Mouse (Mus musculus): ENCODE results near the gene Spred2.
A peak's percentile ranks its signal among the peaks of the same experiment; 100 is the strongest.

Gene Spred2

DNA sequence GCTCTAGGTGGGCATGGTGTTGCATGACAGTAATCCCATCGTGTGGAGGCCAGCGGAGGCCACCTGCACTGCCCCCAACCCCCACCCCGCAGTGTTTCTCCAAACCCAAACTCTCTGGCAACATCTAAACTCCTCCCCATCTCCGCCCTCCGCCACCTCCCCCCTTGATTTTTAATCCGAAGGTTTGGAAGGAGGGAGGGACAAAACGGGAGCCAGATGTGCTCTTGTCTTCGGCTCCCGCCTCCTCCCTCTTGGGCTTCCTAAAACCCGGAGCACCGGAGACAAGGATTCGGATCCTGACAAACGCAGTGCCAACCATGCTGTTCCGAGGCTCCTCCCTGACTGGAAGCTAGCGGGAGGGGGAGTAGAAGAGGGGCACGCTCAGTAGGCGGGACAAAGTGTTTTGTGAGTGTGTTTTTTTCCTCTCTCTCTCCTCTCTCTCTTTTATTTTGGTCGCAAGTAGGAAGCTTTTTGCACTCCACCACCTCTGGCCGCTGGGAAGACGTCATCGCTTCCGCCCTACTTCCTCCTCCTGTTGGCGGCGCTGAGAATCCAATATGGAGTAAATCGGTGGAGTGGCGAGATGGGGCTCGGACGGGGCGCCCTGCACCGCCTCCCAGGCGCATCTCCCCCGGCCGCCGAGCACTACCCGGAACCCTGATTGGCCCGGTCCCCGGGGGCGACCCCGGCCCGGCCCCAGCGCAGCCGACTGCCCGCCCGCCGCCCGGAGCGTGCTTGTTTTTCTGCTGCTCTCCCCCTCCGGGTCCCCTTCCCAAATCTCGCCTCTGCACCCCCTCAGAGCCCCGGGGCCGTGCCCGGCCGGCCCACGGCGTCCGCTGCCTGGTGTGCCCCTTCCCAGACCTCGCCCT lies at the start of gene Spred2:
Spred2 (plus strand) TSS at position 488 of the 869 bp plus-strand sequence.
- peak; percentile 80 to 81 for DNase-seq (ENCODE audit: low spot score in 2 of 2)

DNA sequence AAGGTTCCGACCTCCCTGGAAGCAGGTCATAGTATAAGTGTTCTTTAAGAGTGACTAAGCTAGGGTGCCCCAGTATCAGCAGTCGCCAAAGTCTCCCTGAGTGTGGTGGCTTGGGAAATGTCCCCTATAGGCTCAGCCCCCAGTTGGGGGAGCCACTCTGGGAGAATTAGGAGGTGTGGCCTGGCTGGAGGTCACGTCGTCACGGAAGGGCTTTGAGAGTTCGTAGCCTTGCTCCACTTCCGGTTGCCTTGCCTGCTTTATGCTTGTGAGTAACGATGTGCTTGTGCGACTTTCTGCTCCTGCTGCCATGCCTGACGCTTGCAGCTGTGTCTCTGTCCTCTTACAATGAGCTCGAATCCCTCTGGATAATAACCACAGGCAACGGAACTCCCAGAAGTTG lies 48.6 kb upstream of the Spred2 start:
- DNase-seq (ENCODE audit: low spot score in 2 of 2): no peak

DNA sequence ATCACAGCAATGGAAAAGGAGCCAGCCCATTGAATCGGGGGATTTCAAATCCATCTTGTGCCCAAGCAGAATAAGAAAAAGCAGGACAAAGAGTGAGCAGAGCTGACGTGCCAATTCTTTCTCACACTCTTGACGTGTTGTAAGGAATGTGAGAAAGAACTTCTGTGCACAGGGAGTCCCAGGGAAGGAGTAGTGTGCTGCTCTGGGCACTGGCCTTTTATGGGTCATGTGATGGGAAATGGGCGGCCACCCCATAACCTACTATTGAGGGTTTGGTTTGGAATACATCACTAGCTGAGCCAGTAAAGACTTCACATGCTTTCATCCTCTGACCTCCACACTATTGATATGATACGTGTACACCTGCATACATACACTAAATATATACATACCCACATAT lies 48.2 kb upstream of the Spred2 start:
- no peak for DNase-seq (ENCODE audit: low spot score in 2 of 2)

DNA sequence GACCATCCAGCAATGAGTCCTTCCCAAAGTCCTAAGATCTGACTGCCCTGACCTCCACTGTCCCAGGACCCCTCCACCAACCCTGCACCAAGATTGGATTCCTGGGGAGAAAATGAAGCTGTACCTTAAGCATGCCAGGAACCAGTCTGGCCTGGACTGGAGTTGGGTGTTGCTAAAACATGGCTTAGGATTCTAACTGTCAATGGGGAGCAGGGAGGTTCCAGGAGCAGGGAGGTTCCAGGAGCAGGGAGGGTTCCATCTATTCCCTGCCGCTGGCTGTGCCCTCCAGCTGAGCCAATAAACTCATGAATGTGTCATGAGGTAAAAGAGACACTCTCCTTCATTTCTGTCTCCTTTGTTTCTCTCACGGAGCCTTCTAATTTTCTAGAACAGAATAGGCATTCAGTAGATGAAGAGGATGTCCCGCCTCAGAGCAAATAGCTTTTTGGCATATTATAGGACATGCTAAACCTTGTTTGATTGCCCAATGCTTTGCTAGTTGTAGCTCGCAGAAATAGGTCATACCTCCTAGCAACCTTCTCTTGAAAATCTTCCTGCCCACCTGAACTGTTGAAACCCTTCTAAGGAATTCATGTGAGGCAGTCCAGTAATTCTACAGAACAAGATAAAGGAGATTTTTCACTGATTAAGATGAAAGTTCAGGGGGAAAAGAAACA lies 46.8 kb upstream of the Spred2 start:
- DNase-seq (ENCODE audit: low spot score in 2 of 2): no peak

DNA sequence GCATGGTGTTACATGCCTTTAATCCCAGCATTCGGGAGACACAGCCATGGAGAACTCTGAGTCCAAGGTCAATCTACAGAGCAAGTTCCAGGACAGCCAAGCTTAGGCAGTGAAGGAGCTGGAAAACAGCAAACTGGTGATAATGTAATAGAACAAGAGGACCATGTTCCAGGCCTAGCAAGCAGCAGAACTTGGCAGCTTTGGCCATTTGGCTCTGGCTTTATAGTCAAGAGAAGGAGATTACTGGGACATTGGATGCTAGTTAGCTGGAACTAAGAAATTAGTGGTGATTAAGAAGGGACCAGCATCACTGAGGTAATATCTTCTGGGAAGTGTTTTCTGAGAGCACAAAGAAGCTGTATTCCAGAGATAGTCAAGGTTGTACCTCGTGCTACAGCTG lies 42.8 kb upstream of the Spred2 start:
- DNase-seq (ENCODE audit: low spot score in 2 of 2): no peak

DNA sequence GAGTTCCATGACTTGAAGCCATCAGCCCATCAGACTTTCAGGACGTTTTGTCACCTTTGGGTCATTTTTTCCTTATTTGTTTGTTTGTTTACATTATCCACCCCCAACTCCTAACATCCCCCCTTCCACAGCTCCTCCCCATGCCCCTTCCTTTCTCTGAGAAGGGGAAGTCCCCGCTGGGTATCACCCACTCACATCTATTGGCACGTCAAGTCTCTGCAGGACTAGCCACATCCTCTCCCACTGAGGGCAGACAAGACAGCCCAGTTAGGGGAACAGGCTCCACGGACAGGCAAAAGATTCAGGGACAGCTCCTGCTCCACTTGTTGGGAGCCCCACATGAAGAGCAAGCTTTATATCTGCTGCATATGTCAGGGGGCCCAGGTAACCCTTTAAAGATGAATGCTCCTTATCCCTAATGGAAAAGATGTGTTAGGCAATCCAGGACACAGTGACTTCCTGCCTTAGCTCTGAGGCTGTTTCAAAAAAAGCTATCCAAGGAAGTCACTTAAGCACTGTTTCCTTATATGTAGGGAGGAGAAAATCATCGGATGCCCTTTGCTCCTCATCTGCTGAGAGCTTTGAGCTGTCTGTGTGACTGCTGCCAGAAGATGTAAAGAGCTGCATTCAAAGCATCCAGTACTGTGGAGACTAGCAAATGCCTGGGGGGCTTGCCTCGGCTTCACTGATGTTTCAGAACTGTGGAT lies 33.3 kb upstream of the Spred2 start:
- DNase-seq (ENCODE audit: low spot score in 2 of 2): no peak

DNA sequence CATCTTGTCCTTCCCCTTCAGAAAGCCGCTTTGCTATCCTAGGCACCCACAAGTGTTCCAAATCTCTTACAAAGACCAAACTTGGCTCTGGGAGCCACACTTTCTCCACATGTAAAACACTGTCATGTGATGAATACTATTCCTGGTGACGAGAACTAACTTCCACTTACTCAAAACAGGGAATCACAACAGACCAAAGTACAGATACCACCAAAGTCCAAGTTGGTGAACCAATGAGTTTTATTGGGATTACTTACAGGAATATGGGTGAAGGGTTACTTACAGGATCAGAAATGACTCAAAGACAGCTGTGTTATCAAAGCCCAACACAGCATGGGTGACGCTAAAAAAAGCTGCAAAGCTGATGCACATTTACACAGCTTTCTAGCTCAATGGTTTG lies 30.9 kb upstream of the Spred2 start:
- DNase-seq (ENCODE audit: low spot score in 2 of 2): no peak

DNA sequence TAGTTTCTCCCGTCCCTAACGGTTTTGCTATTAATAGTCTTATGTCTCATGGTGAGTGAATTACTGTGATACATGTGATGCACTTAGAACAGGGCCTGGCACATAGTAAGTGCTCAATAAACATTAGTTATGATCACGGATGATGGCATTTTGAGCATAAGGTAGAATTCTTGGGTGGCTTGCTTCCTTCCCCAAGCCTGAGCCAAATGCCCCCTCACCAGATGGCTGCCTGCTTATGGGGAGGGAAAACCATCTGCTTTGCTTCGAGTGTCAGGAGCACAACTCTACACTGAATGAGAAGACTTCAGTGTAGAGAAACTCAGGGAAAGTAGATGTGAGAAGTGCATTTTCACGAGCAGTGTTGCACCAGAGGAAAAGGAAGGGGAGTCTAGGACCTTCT lies 24.6 kb upstream of the Spred2 start:
- peak; percentile 51 to 57 for DNase-seq (ENCODE audit: low spot score in 2 of 2)

DNA sequence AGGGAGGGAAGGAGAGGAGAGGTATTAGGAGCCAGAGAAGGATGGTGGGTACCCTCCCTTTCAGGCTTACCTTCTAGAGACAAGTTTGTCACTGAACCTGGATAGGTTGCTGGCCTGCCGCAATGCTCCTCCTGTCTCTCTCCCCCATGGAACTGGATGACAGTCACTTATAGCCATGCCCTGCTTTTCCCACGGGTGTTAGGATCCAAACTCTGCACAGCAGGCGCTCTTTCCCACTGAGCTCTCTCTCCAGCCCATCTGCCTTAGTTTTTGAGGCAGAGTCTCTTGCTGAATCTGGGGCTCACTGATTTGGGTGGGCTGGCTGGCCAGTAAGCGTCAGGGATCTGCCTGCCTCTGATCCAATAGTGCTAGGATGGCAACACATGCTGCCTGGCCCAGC lies 23.5 kb upstream of the Spred2 start:
- no peak for DNase-seq (ENCODE audit: low spot score in 2 of 2)

DNA sequence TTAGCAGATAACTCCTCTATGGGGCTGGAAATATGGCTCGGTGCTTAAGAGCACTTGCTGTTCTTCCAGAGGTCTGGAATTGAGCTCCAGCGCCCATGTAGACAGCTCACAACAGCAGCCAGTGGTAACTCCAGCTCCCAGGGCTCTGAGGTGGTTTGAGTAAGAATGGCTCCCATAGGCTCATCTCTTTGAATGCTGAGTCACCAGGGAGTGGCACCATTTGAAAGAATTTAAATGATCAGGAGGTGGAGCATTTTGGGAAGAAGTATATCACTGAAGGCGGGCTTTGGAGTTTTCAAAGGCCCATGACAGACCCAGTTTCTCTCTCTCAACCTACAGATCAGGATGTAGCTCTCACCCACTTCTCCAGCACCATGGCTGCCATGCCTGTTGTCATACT lies 13.0 kb upstream of the Spred2 start:
- DNase-seq (ENCODE audit: low spot score in 2 of 2): no peak

DNA sequence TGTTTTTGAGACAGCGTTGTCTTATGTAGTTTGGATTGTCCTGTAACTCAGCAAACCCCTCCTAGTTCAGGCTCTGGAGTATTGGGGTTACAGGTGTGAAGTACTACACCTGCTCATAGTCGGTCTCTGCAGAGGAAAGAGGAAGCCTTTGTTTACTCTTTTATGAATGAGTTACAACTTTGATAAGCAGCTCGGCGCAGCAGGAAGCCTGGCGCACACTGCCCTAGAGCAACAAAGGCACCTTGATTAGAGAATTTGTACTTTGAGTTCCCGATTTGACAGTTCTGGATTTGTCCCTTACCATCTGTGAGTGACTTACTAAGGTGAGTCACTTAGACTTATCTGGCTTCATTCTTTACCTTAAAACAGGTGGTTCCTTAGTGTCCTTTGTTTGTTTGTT lies 12.0 kb upstream of the Spred2 start:
- no peak for DNase-seq (ENCODE audit: low spot score in 2 of 2)

DNA sequence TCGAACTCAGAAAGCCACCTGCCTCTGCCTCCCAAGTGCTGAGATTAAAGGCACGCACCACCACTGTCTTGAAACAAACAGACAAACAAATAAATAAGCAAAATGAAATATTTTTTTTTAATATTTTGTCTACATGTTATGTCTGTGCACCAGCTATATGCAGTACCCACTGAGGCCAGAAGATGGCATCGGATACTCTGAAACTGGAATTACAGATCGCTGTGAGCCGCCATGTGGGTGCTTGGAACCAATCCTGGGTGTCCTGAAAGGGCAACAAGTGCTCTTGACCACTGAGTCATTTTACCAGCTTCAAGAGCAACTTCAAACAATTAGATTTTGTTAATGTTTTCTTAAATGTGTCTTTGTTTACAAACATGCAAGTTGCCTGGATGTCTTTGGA lies 11.5 kb upstream of the Spred2 start:
- DNase-seq (ENCODE audit: low spot score in 2 of 2): no peak

DNA sequence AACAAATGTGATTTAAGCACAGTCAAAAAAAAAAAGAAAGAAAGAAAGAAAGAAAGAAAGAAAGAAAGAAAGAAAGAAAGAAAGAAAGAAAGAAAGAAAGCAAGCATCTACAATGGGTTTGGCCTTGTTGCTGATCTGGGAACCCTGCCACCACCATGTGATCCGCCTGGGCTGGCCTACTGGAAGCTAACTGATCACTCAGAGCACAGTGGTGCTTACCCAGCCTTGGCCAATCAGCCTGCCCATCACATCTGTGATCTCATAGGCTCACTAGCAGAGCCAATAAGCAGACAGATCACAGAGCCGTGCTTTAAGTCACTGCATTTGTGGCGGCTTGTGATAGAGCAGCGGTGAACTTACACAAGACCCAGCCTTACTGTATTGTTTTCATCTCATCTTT lies 10.4 kb upstream of the Spred2 start:
- no peak for DNase-seq (ENCODE audit: low spot score in 2 of 2)

DNA sequence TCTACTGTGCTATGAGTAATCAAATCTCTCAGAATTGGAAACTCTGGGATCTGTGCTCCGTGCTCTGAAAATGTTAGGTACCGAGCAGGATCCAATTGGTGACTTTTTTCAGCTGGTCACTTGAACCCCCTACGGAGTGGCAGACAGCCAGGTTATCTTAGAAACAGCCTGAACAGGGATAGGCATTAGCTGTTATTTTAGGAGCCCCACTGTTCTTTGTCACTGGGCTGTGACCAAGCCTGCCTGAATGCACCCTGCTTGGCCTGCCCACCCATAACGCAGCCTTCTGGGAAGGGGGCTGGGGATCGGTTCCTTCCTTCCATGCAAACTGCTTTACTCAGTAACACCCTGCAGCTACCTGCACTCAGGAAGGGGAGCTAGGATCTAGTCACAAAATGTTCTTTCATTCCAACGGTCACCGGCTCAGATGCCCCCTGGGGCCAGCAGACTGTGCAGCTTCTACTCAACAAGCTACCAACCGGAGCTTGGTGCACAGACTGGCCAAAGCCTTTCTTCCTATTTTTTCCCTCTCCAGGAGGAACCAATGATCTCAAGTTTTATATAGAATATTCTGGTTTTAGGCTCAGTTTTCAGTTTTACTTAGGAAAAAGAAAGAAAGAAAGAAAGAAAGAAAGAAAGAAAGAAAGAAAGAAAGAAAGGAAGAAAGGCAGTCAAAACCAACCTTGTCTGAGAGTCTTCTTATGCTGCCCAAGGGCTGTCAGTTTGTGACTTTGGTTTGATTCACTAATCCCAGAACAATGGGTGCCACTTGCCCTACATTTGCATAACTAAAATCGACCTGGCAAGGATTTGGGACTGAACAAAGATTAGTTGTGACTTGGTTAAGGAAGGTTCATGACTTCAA lies 6.6 kb upstream of the Spred2 start:
- DNase-seq (ENCODE audit: low spot score in 2 of 2): no peak

DNA sequence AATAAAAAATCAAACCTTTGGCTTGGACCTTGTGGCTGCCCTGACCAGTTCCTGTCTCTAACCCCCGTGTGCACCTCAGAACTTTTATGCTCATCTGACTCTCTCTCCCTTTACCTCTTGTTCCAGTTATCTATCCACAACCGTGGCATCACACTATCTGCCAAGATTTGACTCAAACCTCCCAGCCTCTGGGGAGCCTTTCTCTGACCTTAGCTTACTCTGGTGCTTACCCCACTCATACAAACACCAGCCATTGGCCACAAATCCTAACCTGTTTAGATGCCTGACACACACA lies 6.0 kb upstream of the Spred2 start:
- no peak for DNase-seq (ENCODE audit: low spot score in 2 of 2)

DNA sequence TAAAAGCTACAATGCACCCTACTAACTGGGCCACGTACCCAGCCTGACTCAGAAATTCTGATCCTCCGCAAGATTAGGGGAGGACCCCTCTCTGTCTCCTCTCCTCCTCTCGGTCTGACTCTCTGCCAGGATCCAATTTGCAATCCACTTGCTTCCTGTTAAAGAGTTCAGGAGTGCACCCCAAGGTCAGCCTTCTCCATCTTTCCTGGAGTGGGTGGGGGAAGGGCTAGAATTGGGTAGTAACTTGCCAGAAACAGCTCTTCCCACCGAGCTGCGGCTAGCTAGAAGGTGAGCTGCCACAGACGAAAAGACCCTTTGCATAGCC lies 4.8 kb upstream of the Spred2 start:
- DNase-seq (ENCODE audit: low spot score in 2 of 2): no peak

DNA sequence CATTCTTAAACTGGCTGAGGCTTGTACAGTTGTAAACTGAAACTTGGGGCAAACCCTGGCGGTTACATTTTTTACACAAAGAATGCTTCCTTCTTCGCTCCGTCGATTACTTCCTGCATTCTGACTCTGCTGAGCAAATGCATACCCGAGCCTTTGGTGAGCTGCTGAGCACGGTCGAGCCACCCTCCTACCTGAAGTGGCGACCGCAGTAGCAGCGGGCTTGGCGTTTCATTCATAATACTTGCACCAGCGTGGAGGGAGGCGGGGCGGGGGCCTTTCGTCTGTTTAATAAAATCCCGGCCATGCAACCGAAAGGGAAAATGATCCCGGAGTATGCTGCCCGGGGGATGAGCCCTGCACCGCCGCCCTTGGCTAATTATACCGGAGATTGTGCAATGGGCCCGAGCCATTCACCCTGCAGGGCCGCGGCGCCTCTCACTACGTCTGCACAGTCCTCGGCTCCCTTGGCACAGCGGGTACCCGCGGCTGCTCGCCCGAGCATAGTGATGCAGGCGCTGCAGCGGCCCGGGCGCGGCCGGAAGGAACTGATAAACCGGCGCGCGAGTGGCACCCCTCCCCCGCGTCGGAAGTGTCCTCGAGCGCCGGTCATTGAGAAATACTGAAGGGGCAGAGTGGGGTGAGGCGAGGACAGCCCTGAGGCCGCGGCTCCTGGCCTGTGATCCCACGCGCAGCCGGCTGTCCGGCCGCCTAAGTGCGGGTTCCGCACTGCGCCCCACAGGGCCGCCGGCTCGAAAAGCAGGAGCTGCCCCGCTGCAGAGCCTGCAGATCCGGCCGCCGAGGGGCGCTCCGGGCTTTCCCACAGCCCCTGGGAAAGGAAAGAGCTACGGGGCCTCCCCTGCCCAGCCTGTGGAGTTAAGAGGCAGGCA lies 4.1 kb upstream of the Spred2 start:
- DNase-seq (ENCODE audit: low spot score in 2 of 2): peak; percentile 72 to 74

DNA sequence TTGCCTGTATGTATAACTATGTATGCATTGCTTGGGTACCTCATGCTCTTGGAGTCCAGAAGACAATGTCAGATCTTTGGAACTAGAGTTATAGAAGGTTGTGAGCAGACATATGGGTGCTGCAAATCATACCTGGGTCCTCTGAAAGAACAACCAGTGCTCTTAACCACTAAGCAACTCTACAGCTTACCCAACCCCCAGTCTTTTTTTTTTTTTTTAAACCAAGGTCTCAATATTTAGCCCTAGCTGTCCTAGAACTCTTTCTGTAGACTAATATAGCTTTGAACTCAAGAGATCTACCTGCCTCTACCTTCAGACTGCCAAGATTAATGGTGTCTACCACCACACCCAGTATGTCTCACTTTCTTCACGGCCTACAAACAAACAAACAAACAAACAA lies 2.5 kb upstream of the Spred2 start:
- DNase-seq (ENCODE audit: low spot score in 2 of 2): no peak

DNA sequence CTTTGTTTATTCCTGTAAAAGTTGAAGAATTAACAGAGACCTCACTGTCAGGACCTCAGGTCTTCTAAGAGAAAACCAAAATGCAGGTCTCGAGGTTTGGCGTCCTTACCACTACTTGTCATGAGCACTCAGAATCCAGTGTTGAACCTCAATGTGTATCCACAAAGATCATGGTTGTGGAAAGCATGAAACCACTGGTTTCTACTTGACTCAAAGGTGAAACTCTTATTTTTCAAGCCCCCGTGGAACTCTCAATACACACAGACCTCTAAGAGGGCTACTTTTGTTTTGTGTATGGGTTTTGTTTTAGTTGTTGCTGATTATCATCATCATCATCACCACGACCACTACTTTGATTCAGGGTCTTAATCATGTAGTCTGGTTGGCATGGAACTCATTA lies 2.0 kb upstream of the Spred2 start:
- DNase-seq (ENCODE audit: low spot score in 2 of 2): no peak

DNA sequence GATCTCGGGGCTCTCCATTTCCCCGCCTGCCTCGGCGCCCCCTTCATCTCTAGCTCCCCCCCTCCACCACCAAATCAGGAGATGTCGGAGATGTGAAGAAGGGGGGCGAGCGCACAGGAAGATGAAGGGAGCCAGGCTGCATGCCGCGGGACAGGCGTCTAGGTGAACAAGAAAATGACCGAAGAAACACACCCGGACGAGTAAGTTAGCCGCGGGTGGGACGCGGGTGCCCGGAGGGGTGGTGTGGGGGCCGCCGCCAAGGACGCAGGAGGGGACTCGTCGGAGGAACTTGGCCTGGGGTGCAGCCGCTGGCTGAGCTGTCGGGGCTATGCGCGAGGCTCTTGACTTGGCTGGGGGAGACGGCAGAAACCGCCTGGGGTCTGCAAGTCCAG lies 578 bp downstream of the Spred2 start:
- peak in 1 of 2 experiments; percentile 29 for DNase-seq (ENCODE audit: low spot score in 2 of 2)
